Mouse (Mus musculus) adipocyte (in vitro differentiated cells): ENCODE data around the gene Serpina3c.
"Not testable (repeated sequence)": the region's sequence is repeated elsewhere in the genome, so short reads cannot be mapped to it uniquely, and the experiment has no call there.

Experiments
- DNase-seq: peaks from one replicate; pipeline ENCODE4 v3.0.0-alpha.2; 2016; ENCODE audit warnings: low spot score

Serpina3c gene

GRCm38 (mm10) chr12:104112333-104112732, 41.3 kb downstream of the Serpina3c start, which contains the start of gene Serpina3a:
Serpina3a (plus strand) TSS chr12:104112724.
- DNase-seq = not testable (repeated sequence)

GRCm38 (mm10) chr12:104108507-104108906, 45.2 kb downstream of the Serpina3c start:
- no peak for DNase-seq

GRCm38 (mm10) chr12:104106919-104107318, 46.8 kb downstream of the Serpina3c start:
- no peak for DNase-seq

- DNase-seq = no peak
Measured at GRCm38 (mm10) chr12:104105847-104106246, 47.8 kb downstream of the Serpina3c start.

- no peak for DNase-seq
Measured at GRCm38 (mm10) chr12:104100768-104101167, 52.9 kb downstream of the Serpina3c start, which contains the start of gene Serpina5. Serpina5 (plus strand) TSS chr12:104101113.
